Mouse (Mus musculus): Measurements from ENCODE around the gene Iyd.

The Iyd gene

GRCm38 (mm10) chr10:3555128-3555527, 15.1 kb downstream of the Iyd start:
- DNase-seq (ENCODE audit: low spot score): no peak

- no peak for DNase-seq (ENCODE audit: low spot score)
Observed at GRCm38 (mm10) chr10:3556538-3556937, 16.5 kb downstream of the Iyd start.

- no peak for DNase-seq (ENCODE audit: low spot score)
Observed at GRCm38 (mm10) chr10:3559136-3559535, 19.1 kb downstream of the Iyd start.

- DNase-seq (ENCODE audit: low spot score): peak; percentile 4
Observed at GRCm38 (mm10) chr10:3562165-3562564, 22.1 kb downstream of the Iyd start.

- DNase-seq (ENCODE audit: low spot score): no peak
Observed at GRCm38 (mm10) chr10:3565126-3565525, 25.1 kb downstream of the Iyd start.

- DNase-seq (ENCODE audit: low spot score): peak; percentile 3
Observed at GRCm38 (mm10) chr10:3567821-3568220, 27.8 kb downstream of the Iyd start.

GRCm38 (mm10) chr10:3572723-3573649, 32.9 kb downstream of the Iyd start:
- DNase-seq (ENCODE audit: low spot score): no peak

GRCm38 (mm10) chr10:3573905-3574500, 34.0 kb downstream of the Iyd start:
- no peak for DNase-seq (ENCODE audit: low spot score)

GRCm38 (mm10) chr10:3590632-3591031, 50.6 kb downstream of the Iyd start:
- no peak for DNase-seq (ENCODE audit: low spot score)

- DNase-seq (ENCODE audit: low spot score): no peak
Observed at GRCm38 (mm10) chr10:3591790-3592189, 51.8 kb downstream of the Iyd start.

GRCm38 (mm10) chr10:3596697-3597096, 56.7 kb downstream of the Iyd start:
- no peak for DNase-seq (ENCODE audit: low spot score)

GRCm38 (mm10) chr10:3597760-3598159, 57.7 kb downstream of the Iyd start:
- DNase-seq (ENCODE audit: low spot score): no peak

Measured in c-Kit-positive CD71-positive TER-119-positive erythroid progenitor cells, embryonic 14.5 days (primary cell).